Mouse (Mus musculus) layer of hippocampus, adult 2 months (tissue): ENCODE measurements at regions not wholly inside any gene's neighbourhood (a gene's known extent, or its start where the extent isn't known, plus 50 kb on each side); places are given as distances from the start of the nearest gene placed in this dataset.
"Not testable (repeated sequence)": the region's sequence is repeated elsewhere in the genome, so short reads cannot be mapped to it uniquely, and the experiment has no call there.

Experiments used
- DNase-seq, 2 experiments: peaks; one replicate each; pipeline ENCODE4 v3.0.0; 2022; ENCODE audit warnings: low spot score in 2 of 2
- H3K27ac ChIP-seq: fragments of 200-600 bp; 2 replicates; pipeline ENCODE4 v1.8.1; 2022
- H3K4me3 ChIP-seq: fragments of 200-600 bp; 2 replicates; pipeline ENCODE4 v1.8.1; 2022; ENCODE audit warnings: mild to moderate bottlenecking

GRCm38 (mm10) chr12:23026976-23027375 is 753.1 kb downstream of the Gm10330 start:
- H3K4me3 ChIP-seq, DNase-seq, H3K27ac ChIP-seq: not testable (repeated sequence)

- not testable (repeated sequence) for DNase-seq
Observed at GRCm38 (mm10) chr12:23023556-23023955, 756.5 kb downstream of the Gm10330 start.

GRCm38 (mm10) chr12:23010199-23010598 is 769.9 kb downstream of the Gm10330 start:
- DNase-seq, result peak; percentile 1 to 9
- H3K27ac ChIP-seq, result not testable (repeated sequence)
- peak overlapping the region; percentile 20; the same call in 1 of the 2 replicates for H3K4me3 ChIP-seq

More at GRCm38 (mm10) chr12:23023556-23023955, 756.5 kb downstream of the Gm10330 start:
- not testable (repeated sequence) for H3K27ac ChIP-seq, H3K4me3 ChIP-seq

GRCm38 (mm10) chr12:23009662-23010061 is 770.4 kb downstream of the Gm10330 start:
- H3K4me3 ChIP-seq, DNase-seq, H3K27ac ChIP-seq: not testable (repeated sequence)
